Mouse (Mus musculus) thymus, postnatal 14 days (tissue): ENCODE data around the gene Fbl.
A peak's percentile ranks its signal among the peaks of the same experiment; 100 is the strongest.
"Not testable (repeated sequence)": the region's sequence is repeated elsewhere in the genome, so short reads cannot be mapped to it uniquely, and the experiment has no call there.

Experiments used
- DNase-seq: peaks from one replicate; pipeline ENCODE4 v3.0.0; 2021

Gene Fbl

GRCm38 (mm10) chr7:28195414-28196098, 26.0 kb downstream of the Fbl start:
- DNase-seq: no peak

DNA sequence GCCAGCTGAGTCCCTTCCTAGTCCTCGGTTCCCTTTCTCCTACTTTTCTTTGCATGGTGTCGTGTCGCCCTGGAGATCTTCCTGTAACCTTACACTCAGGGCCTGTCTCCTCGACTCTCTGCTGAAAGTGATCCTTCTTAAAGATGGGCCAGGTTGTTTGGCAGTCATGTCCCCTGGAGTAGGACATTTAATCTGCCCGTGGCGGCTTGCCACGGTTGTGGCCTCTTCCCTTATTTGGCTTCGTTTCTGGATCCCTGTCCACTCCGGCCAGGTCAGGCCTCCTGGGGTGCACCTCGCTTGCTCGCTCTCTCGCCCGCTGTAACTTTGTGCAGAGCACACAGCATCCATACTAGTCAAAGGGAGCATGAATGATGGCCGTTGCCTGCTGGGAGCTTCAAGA, 27.0 kb downstream of the Fbl start:
- DNase-seq: no peak

GRCm38 (mm10) chr7:28199054-28199453, 29.5 kb downstream of the Fbl start:
- DNase-seq: no peak

DNA sequence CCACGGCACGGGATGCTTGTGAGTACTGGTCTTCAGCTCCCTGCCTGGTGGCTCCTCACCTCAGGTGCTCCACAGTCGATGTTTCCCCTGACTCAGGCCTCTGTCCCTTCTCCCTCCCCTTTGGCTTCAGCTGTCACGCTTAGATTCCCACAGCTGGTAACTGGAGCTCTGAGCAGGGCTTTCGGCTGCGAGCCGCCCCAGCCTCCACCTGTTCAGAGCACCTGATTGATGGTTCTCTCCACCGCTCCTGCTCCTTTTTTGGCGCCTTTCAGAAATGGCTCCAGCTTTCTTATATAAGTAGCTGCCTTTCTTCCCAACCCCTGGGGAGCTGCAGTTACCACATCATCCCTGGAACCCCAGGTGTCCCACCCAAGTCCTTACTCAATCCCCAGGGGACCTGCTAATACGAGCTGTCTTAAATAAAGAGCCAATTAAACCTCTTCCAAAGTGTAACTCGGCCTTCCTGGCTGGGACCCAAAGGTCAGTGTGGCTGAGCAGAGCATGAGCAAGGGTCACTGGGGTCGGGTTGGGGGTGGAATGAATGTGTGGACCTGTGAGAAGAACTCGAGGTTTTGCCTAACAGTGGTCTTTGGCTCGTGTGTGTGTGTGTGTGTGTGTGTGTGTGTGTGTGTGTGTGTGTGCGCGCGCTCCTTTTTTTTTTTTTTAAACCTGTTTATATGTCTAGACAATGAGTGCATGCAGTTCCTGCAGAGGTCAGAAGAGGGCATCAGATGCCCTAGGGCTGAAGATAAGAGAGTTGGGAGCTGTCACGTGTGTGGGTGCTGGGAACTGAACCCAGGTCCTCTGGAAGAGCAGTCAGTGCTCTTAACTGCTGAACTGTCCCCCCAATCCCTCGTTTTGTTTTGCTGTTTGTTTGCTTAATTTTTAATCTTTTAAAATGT, 33.9 kb downstream of the Fbl start:
- no peak for DNase-seq

GRCm38 (mm10) chr7:28206044-28206600, 36.6 kb downstream of the Fbl start:
- DNase-seq: peak; percentile 59

DNA sequence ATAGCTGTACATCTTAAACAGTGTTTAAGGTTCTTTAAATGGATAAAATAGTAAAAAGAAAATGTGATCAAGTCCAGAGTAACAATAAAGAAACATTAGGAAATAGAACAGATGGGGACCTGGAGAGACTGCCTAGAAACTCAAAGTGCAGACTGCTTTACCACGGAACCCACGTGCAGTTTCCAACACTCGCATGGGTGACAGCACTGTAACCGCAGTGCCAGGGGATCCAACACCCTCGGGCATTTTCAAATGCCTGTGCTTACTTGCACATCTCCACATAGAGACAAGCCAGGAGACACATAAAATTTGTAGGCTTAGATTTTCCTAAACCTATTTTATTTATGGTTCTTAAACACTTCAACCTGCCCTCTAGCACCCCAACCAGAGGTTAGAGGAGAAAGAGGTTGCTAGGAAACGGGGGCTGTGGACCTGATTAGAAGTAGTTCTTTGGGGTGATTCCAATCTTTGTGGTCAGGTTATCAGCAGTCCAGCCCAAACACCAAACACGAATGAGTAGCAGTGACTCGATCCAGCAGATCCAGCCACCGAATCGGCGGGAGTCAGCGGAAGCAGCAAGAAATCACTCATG, 39.0 kb downstream of the Fbl start:
- no peak for DNase-seq

- DNase-seq: peak; percentile 78
Observed at GRCm38 (mm10) chr7:28208988-28209508, 39.5 kb downstream of the Fbl start.

DNA sequence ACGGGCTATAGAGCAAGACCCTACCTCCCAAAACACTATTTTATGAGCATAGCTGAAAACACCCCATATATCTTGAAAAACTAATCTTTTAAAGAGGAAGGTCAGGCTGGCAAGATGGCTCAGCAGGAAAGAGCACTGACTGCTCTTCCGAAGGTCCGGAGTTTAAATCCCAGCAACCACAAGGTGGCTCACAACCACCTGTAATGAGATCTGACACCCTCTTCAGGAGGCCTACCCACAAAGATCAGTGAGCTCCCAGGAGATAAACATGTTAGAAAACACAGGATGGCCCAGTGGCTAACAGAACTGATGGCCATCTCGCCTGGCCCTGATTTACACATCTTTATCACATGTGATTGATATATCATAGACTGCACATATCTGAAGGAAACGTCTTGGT, 41.2 kb downstream of the Fbl start:
- DNase-seq: no peak

GRCm38 (mm10) chr7:28214142-28214541, 44.6 kb downstream of the Fbl start:
- DNase-seq: peak; percentile 78

GRCm38 (mm10) chr7:28215950-28216349, 46.4 kb downstream of the Fbl start:
- not testable (repeated sequence) for DNase-seq

- not testable (repeated sequence) for DNase-seq
Observed at GRCm38 (mm10) chr7:28217811-28218210, 48.3 kb downstream of the Fbl start.

DNA sequence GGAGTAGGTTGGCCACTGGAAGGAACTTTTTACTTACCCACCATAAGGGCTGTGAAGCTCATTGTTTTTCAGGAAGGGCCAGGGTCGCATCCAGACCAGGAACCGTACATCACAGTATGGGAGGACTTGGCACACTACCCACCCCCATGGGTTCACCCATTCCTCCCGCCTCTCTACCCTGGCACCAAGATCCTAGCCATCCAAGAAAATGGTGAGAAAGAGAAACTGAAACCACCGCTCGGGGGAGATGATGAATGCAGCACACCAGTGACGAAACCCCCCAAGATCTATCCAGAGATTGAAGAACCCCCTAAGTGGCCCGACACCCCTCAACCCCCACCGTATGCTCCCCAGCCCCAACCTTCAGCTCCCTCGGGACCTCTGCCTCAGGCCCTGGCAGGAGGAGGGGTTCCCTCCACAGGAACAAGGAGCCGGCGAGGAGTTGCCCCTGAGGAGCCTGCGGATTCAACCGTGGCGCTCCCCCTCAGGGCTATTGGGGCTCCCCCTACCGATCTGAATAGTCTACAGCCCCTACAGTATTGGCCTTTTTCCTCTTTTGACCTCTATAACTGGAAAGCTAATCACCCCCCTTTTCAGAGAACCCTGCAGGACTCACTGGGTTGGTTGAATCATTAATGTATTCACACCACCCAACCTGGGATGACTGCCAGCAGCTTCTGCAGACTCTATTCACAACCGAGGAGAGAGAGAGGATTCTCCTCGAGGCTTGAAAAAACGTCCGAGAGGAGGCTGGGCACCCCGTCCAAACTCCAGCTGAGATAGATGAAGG, 49.6 kb downstream of the Fbl start:
- DNase-seq: not testable (repeated sequence)

GRCm38 (mm10) chr7:28226836-28227235, 57.3 kb downstream of the Fbl start:
- DNase-seq: peak; percentile 65

GRCm38 (mm10) chr7:28227421-28227820, 57.9 kb downstream of the Fbl start:
- not testable (repeated sequence) for DNase-seq
